Mouse (Mus musculus): ENCODE measurements around the gene Ros1.

Ros1 gene

GRCm38 (mm10) chr10:52022413-52023212 lies 172.4 kb downstream of the Ros1 start, which contains the start of gene Vgll2:
Gene Vgll2 (plus strand): TSS chr10:52022502.
- DNase-seq (ENCODE audit: low spot score), result no peak

- no peak for DNase-seq (ENCODE audit: low spot score)
Measured at GRCm38 (mm10) chr10:52021736-52022394, 173.2 kb downstream of the Ros1 start.

DNA sequence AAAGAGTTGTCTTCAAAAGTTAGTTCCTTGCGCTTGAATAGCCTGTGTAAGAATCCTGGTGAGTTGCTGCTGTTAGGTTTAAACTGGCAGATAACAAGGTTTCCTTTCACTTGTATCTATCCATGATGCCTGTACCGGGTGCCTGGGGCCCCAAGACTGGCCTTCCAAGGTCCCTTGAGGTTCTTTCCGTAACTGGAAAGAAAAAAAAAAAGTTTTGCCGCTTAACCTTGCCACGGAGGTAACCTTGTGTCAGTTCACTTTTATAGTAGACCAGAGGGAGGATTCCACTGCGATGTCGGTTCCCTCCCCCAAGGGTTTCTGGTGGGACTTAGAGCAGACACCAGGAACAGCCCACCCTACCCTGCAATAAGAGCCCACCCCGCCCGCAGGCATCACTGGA lies 173.8 kb downstream of the Ros1 start:
- no peak for DNase-seq (ENCODE audit: low spot score)

DNA sequence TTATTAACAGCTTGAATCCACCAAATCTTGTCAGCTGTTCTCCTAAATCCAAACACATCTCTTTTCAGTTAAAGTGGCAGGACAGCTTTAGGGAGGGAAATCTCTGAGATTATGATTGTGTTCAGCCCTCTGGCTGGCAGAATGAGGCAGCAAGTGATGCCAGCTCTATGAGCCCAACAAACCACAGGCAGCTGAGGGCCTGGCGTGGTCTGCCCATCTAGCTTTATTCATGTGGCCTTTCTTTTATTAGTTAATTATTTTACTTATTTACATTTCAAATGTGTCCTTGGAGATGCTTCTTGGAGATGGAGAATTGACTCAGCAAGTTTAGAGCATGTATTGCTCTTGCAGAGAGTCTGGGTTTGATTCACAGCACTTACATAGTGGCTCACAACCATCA lies 176.6 kb downstream of the Ros1 start:
- no peak for DNase-seq (ENCODE audit: low spot score)

All from ovary, postnatal 14 days (tissue).